Mouse (Mus musculus) thymus, postnatal 36 days (tissue): ENCODE measurements around the gene Klhl31.

Source experiments
- DNase-seq, 2 experiments: peaks; one replicate each; pipeline ENCODE4 v3.0.0; 2022; ENCODE audit warnings: mixed read lengths in 2 of 2

Gene Klhl31

GRCm38 (mm10) chr9:77624171-77624570, 12.1 kb upstream of the Klhl31 start:
- no peak for DNase-seq

DNA sequence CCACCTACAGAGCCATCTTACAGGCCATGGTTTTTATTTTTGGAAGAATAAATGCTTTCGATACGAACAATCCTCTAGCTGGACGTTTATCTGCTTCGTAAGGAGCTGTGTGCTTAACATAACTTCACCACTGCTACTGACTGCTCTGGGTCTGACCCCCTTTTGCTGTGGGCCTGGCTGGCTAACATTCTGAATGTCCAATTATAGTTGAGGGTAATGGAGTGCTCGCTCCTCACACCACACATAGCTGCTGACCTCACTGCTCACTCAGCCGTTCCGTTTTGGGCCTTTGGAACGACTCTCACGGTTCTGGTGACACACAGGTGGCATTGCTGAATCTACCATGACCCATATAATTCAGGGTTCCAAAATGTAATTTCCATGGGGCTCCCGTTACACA, 7.6 kb upstream of the Klhl31 start:
- DNase-seq = no peak

GRCm38 (mm10) chr9:77629708-77630107, 6.6 kb upstream of the Klhl31 start:
- no peak for DNase-seq

DNA sequence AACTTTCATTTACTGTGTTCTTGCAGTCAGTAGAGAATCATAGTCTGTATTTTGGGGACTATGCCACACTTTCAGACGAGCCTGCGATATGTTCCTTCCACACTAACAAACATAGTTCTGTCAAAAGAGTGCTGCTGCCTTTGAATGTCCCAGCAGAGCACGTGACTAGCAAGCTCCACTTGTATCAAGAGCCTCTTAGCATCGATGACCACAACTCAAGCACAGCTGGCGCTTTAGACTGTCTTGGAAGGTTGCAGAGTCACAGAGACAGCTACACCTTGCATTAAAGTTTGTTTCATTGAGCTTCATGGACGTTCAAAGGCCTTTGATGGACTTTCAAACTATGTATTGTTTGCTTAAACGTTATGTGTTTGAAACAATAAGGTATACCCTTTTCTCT, 5.5 kb upstream of the Klhl31 start:
- no peak for DNase-seq

DNA sequence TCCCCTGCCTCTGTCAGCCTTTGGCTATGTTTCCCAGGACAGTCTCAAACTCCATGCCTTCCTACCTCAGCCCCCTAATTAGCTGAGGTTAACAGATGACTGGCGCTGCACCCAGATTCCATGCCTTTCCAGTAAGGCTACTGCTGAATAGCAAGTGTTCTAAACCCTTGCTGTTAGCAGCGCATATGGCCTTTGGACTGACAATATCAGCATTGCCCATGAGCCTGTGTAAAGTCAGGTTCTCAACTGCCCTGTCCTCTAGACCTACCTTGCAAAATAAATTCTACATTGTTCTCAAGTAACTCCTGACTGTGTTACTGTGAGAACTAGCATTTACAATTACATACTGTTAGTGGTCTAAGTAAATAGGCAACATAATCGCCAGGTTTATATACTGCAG, 3.9 kb upstream of the Klhl31 start:
- DNase-seq = no peak

GRCm38 (mm10) chr9:77636003-77636402, 297 bp upstream of the Klhl31 start:
- no peak for DNase-seq

- no peak for DNase-seq
These were observed 1.1 kb downstream of the Klhl31 start for GRCm38 (mm10) chr9:77637357-77637756.

DNA sequence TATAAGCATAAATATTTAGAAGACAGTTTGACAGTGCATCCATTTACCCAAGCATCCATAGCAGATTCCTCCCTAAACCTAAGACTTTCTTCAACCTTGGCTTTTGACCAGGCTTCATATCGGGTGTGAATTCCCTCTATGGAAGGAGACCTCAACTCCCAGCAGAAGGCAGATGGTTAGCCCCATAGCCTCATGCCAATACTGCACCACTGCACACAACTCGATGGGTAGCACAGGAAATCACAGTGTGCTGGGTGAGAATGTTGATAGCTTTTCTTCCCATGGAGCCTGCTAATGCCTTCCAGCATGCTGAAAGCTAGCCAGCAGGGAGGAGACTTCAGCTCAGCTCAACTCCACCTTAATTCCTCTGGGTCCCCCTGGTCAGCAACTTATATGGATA, 8.9 kb downstream of the Klhl31 start:
- DNase-seq = no peak

DNA sequence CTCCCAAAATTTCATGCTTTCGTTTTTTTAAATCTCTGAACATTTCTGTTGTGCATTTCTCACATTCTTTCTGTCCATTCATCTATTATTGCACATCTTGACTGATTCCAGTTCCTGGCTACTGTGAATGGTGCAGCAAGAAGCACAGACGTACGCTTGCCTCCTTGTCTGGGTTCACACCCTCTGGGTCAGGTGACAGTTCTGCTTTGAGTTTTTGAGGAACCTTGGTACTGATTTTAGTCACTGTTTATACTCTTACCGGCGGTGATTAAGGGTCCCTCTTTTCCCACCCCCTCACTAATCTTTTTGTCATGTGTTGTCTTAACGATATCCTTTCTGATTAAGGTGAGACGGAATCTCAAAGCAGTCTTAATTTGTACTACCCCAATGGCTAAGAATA, 15.5 kb downstream of the Klhl31 start:
- DNase-seq = no peak

GRCm38 (mm10) chr9:77653907-77654306, 17.6 kb downstream of the Klhl31 start:
- DNase-seq = no peak

- peak; percentile 12 to 15 for DNase-seq
These were observed 19.1 kb downstream of the Klhl31 start for GRCm38 (mm10) chr9:77655181-77655934.

GRCm38 (mm10) chr9:77655935-77656288, 19.6 kb downstream of the Klhl31 start:
- peak; percentile 5 to 7 for DNase-seq

DNA sequence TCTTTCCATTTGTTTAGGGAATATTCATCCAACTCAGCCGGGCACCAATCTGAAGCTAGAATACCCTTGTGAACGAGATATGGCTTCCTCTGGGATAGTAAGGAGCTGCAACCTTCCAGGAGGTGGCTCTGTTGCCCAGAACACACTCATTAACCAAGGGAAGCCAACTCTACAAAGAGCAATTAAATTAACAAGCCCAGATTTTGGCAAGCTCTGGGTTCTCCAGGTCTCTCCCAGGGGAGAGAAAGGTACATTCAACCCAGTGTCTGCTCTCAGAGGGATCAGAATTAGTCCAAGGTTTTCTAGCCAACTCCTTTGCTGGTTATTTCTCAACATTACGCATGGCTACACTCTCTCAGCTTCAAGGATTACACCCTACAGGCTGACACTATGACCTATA, 26.6 kb downstream of the Klhl31 start:
- DNase-seq = no peak

DNA sequence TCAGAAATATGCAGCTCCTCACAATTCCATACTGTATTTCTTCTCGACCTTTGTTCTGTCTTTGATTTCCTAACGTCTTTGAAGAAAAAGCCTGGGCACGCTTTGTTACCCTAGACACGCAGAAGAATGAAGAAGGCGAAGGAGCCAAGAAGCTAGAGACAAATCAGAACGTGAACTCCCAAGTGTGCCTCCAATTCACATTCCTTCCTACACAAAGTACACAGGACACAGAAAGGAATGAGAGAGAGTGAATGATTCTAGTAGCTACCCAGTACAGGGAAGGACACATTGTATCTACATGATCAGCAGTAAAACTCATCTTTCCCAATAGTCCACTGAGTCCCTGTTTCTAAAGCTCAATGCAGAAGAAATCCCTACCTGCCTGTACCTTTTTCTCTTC, 33.8 kb downstream of the Klhl31 start:
- no peak for DNase-seq

GRCm38 (mm10) chr9:77671004-77671403, 34.7 kb downstream of the Klhl31 start:
- no peak for DNase-seq

- no peak for DNase-seq
These were observed 36.9 kb downstream of the Klhl31 start for GRCm38 (mm10) chr9:77673218-77673617.

- no peak for DNase-seq
These were observed 37.7 kb downstream of the Klhl31 start for GRCm38 (mm10) chr9:77673986-77674385.

DNA sequence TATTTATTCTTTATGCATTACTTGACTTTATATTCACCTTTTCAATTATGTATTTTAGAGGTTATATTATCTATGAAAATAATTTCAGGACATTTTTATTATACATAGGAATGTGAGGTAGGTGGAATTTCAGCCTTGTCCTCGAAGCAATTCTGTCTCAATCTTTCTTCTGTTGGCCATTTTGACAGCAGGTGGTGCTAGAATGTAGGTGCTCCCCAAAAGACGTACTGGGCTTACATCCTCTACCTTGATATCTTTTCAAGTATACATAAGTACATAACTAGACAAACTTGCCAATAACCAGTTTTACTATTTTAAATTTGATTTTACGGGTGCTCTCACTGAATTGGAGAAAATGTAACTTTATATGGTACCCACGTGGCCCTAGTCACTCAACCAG, 48.6 kb downstream of the Klhl31 start:
- no peak for DNase-seq

GRCm38 (mm10) chr9:77685825-77686500, 49.7 kb downstream of the Klhl31 start:
- DNase-seq = no peak

GRCm38 (mm10) chr9:77692707-77693106, 56.4 kb downstream of the Klhl31 start:
- no peak for DNase-seq

DNA sequence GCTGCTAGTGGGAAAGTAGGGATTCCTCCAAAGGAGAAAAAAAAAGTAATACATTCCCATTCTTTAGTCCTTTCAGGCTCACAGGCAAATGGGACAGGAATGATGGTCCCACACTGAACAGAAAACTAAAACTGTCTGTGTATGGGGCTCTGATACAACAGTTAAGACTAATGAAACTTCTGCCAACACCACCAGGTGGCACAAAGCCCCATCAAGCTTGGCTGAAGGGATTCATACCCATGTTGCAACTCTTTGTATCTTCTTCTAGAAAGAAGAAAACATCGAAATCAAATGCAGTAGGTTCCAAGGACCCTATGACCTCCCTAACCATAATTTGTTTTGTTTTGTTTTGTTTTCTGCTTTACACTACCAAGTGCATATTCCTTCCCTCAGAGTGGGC, 57.1 kb downstream of the Klhl31 start:
- DNase-seq = no peak

GRCm38 (mm10) chr9:77695586-77695985, 59.3 kb downstream of the Klhl31 start:
- DNase-seq = no peak

- DNase-seq = no peak
These were observed 67.2 kb downstream of the Klhl31 start for GRCm38 (mm10) chr9:77703476-77703875.

GRCm38 (mm10) chr9:77704108-77704507, 67.8 kb downstream of the Klhl31 start:
- DNase-seq = no peak

DNA sequence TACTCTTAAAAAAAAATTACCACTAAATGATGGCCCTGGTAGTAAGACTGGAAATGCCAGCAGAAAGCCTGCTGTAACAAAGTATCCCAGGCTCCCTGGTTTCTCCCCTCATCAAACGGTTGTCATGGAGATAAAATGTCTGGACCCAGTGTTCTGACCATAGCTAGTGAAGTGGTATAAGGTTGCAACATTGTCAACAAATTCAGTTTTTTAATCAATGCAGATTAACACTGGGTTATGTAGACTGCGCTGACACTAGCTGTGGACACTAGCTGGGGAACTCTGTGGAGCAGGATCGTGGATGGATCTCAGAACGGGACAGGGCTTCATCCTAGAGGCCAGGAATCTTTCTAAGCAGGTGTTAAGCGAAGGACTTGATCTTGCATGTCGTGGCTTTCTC, 70.2 kb downstream of the Klhl31 start:
- DNase-seq = no peak
